Mouse (Mus musculus) midbrain, postnatal 0 days (tissue): ENCODE results near the gene Bmp8b. TPM values are rescaled to one million over a fixed set of nuclear protein-coding genes. Genes with fewer than 3 reads are reported as not detected.
"Not testable (repeated sequence)": the region's sequence is repeated elsewhere in the genome, so short reads cannot be mapped to it uniquely, and the experiment has no call there.

Experiments used
- ATAC-seq: fragments of 200-750 bp; cut with Nextera tagmentation; 2 replicates; pipeline ENCODE4 v1.8.0; 2017; ENCODE audit warnings: moderate number of reproducible peaks, mild to moderate bottlenecking, moderate TSS enrichment, moderate library complexity; ENCODE audit not compliant: low FRiP score
- DNase-seq: peaks from one replicate; pipeline ENCODE4 v3.0.0-alpha.2; 2015; ENCODE audit warnings: low spot score
- H3K27ac ChIP-seq: fragments of 300-500 bp; sonication (generic); 2 replicates; pipeline ENCODE4 v1.5.1; 2014; ENCODE audit warnings: low read depth, mild to moderate bottlenecking, low read length, mixed read lengths
- H3K27me3 ChIP-seq: fragments of 300-500 bp; sonication (generic); 2 replicates; pipeline ENCODE4 v1.6.1; 2014; ENCODE audit warnings: low read length, control low read depth, mixed read lengths; ENCODE audit not compliant: insufficient read depth
- H3K36me3 ChIP-seq: fragments of 300-500 bp; sonication (generic); 2 replicates; pipeline ENCODE4 v1.6.1; 2014; ENCODE audit warnings: low read length, control low read depth, mixed read lengths; ENCODE audit not compliant: insufficient read depth
- H3K4me1 ChIP-seq: fragments of 300-500 bp; sonication (generic); 2 replicates; pipeline ENCODE4 v1.6.1; 2014; ENCODE audit warnings: mild to moderate bottlenecking, control low read depth, antibody characterized with exemption, low read length, mixed read lengths; ENCODE audit not compliant: insufficient read depth
- H3K4me2 ChIP-seq: fragments of 300-500 bp; sonication (generic); 2 replicates; pipeline ENCODE4 v1.6.1; 2014; ENCODE audit warnings: low read depth, mild to moderate bottlenecking, low read length, mixed read lengths; ENCODE audit not compliant: poor library complexity, severe bottlenecking
- H3K4me3 ChIP-seq: fragments of 300-500 bp; sonication (generic); 2 replicates; pipeline ENCODE4 v1.5.1; 2014; ENCODE audit warnings: low read depth, mild to moderate bottlenecking, low read length, moderate library complexity
- H3K9ac ChIP-seq: fragments of 300-500 bp; sonication (generic); replicated peaks from 2 replicates; pipeline ENCODE4 v1.6.1; 2014; ENCODE audit warnings: mild to moderate bottlenecking, low read length, moderate library complexity, mixed read lengths; ENCODE audit not compliant: poor library complexity, severe bottlenecking
- H3K9me3 ChIP-seq: fragments of 300-500 bp; sonication (generic); 2 replicates; pipeline ENCODE4 v1.6.1; 2016; ENCODE audit warnings: low read length, control low read depth
- CTCF ChIP-seq: IDR thresholded peaks from 2 replicates; pipeline ENCODE4 v1.5.1; 2016; ENCODE audit warnings: antibody characterized with exemption, mild to moderate bottlenecking
- WGBS: fragments of 180-500 bp; shearing (Covaris S2); extraction: QIAGEN DNeasy Blood & Tissue Kit; methylation state at CpG from one replicate; pipeline ENCODE4 v1.1.7; 2014; 5-methylcytosine and 5-hydroxymethylcytosine counted together
- polyA plus RNA-seq: library from polyadenylated mRNA; unstranded; fragments of >200 nt; fragmentation: Nextera tagmentation; extraction: Ambion mirVana; gene quantifications from 2 replicates; pipeline ENCODE4 v1.2.1, GENCODE M21; 2015
- total RNA-seq: library from RNA; depleted of rRNA; stranded (reverse); fragments of >200 nt; gene quantifications from 2 replicates; pipeline ENCODE4 v1.2.3, GENCODE M21; 2014

Gene Bmp8b
- total and polyA plus RNA-seq, 2 experiments from 2014 or later, result 0.56 to 1.5 TPM

- no peak overlapping the region for H3K27ac ChIP-seq
- DNase-seq, result no peak
- no peaks in the 10 kb centered on the region for H3K36me3 ChIP-seq
- no peak overlapping the region for H3K4me3 ChIP-seq
- no peaks in the 10 kb centered on the region for H3K4me1 ChIP-seq
- no peaks in the 10 kb centered on the region for H3K27me3 ChIP-seq
- H3K4me2 ChIP-seq, result no peak overlapping the region
- H3K9me3 ChIP-seq, result no peaks in the 10 kb centered on the region
- no peak for ATAC-seq
- no peak overlapping the region for H3K9ac ChIP-seq
- 78% methylated on average over 2 of the region's 2 CpGs for WGBS
- TF ChIP-seq CTCF, result no peak
Measured at GRCm38 (mm10) chr4:123085290-123085689, 19.7 kb upstream of the Bmp8b start.

GRCm38 (mm10) chr4:123086381-123086780 lies 18.6 kb upstream of the Bmp8b start:
- no peak for TF ChIP-seq CTCF
- H3K4me2 ChIP-seq, result no peak overlapping the region
- 94% methylated on average over 4 of the region's 4 CpGs for WGBS
- H3K4me1 ChIP-seq, result no peaks in the 10 kb centered on the region
- H3K27ac ChIP-seq, result no peak overlapping the region
- H3K27me3 ChIP-seq, result no peaks in the 10 kb centered on the region
- ATAC-seq (no peak), DNase-seq (no peak)
- no peaks in the 10 kb centered on the region for H3K9me3 ChIP-seq
- no peak overlapping the region for H3K9ac ChIP-seq
- no peak overlapping the region for H3K4me3 ChIP-seq
- H3K36me3 ChIP-seq, result no peaks in the 10 kb centered on the region

- ATAC-seq (no peak), DNase-seq (no peak)
- Histone ChIP-seq H3K27me3 (no peaks in the 10 kb centered on the region), H3K4me2 (no peak overlapping the region), H3K27ac (no peak overlapping the region), H3K9me3 (no peaks in the 10 kb centered on the region), H3K36me3 (no peaks in the 10 kb centered on the region), H3K4me3 (no peak overlapping the region), H3K9ac (no peak overlapping the region), H3K4me1 (no peaks in the 10 kb centered on the region)
- 71% methylated on average over 5 of the region's 5 CpGs for WGBS
- TF ChIP-seq CTCF, result no peak
Measured at GRCm38 (mm10) chr4:123092621-123093020, 12.3 kb upstream of the Bmp8b start.

GRCm38 (mm10) chr4:123093064-123093776 lies 11.7 kb upstream of the Bmp8b start:
- no peak overlapping the region for H3K4me2 ChIP-seq
- H3K27ac ChIP-seq, result no peak overlapping the region
- no peak overlapping the region for H3K9ac ChIP-seq
- H3K27me3 ChIP-seq, result no peaks in the 10 kb centered on the region
- no peak overlapping the region for H3K4me3 ChIP-seq
- DNase-seq (no peak), ATAC-seq (no peak)
- H3K4me1 ChIP-seq, result no peaks in the 10 kb centered on the region
- TF ChIP-seq CTCF, result no peak
- 67% methylated on average over 17 of the region's 17 CpGs for WGBS
- H3K9me3 ChIP-seq, result no peaks in the 10 kb centered on the region
- H3K36me3 ChIP-seq, result no peaks in the 10 kb centered on the region

GRCm38 (mm10) chr4:123093869-123094268 lies 11.1 kb upstream of the Bmp8b start:
- 64% methylated on average over 9 of the region's 9 CpGs for WGBS

GRCm38 (mm10) chr4:123105451-123105790 lies 456 bp downstream of the Bmp8b start:
- TF ChIP-seq CTCF, result no peak
- WGBS, result 23% methylated on average over 24 of the region's 24 CpGs
- Histone ChIP-seq H3K4me1 (peaks cover 5% of the 10 kb centered on the region; the same call in 1 of the 2 replicates), H3K27ac (no peak overlapping the region), H3K36me3 (no peaks in the 10 kb centered on the region), H3K9ac (peak overlapping the region; percentile 33; the same call in 1 of the 2 replicates), H3K9me3 (no peaks in the 10 kb centered on the region), H3K4me3 (peak overlapping the region; percentile 31), H3K27me3 (peaks cover 24% of the 10 kb centered on the region), H3K4me2 (peak overlapping the region; percentile 45)
- DNase-seq (no peak), ATAC-seq (peak; percentile 61)

More at GRCm38 (mm10) chr4:123093869-123094268, 11.1 kb upstream of the Bmp8b start:
- DNase-seq (no peak), ATAC-seq (no peak)
- Histone ChIP-seq H3K9ac (no peak overlapping the region), H3K27me3 (no peaks in the 10 kb centered on the region), H3K4me2 (no peak overlapping the region), H3K27ac (no peak overlapping the region), H3K36me3 (no peaks in the 10 kb centered on the region), H3K4me3 (no peak overlapping the region), H3K9me3 (no peaks in the 10 kb centered on the region), H3K4me1 (no peaks in the 10 kb centered on the region)
- no peak for TF ChIP-seq CTCF

- H3K27ac ChIP-seq, H3K4me1 ChIP-seq, DNase-seq, ATAC-seq, H3K4me2 ChIP-seq, H3K4me3 ChIP-seq, H3K9me3 ChIP-seq, H3K36me3 ChIP-seq, H3K9ac ChIP-seq: not testable (repeated sequence)
- WGBS, result 89% methylated on average over 6 of the region's 7 CpGs
- H3K27me3 ChIP-seq, result peaks cover 24% of the 10 kb centered on the region
Measured at GRCm38 (mm10) chr4:123105929-123106328, 964 bp downstream of the Bmp8b start.
